Mouse (Mus musculus): ENCODE data around the gene Gas2. TPM values are rescaled to one million over a fixed set of nuclear protein-coding genes. Genes with fewer than 3 reads are reported as not detected.

The Gas2 gene
- total RNA-seq, 1 experiment, result 4.1 TPM

DNA sequence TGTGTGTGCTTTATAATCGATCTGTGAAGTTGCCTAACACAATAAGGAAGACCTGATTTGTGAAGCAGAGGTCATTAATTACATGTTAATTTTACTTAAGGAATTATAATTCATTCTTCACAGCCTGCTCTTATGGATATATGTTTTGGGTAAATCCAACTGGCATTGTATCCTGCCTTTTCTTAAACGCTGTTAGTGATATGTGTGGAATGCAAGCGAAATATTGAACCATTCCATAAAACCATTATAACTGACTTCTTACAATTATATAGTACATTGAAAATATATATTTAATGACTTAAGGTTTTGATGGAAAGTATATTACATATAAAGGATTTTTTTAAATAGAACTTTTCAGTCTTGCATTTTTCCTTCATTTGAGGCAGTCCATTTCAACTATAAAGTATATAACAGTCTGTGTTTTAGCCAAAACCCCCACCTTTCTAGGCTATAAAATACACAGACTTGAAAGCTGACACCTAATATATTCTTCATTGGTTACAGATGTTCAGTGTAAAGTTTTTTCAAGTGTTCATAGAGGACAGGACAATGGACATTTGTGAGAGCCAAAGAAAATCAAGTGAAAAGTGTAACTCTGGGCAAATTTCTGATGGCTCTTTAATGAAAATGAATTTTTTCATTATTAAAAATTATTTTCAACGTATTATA is 32.5 kb downstream of the Gas2 start:
- Histone ChIP-seq H3K4me1 (ENCODE audit: control insufficient read depth in 2 of 2, insufficient read depth in 2 of 2, low read length in 2 of 2, poor library complexity in 1 of 2) (no peaks in the 10 kb centered on the region), H3K27ac (ENCODE audit: insufficient read depth, low read depth, low read length, poor library complexity, severe bottlenecking) (no peak overlapping the region), H3K9ac (ENCODE audit: insufficient read depth, low read depth, low read length, poor library complexity, severe bottlenecking) (no peak overlapping the region), H3K36me3 (ENCODE audit: control insufficient read depth, insufficient read depth, low read length, poor library complexity, severe bottlenecking) (no peaks in the 10 kb centered on the region), H3K9me3 (ENCODE audit: control insufficient read depth, insufficient read depth, low read depth, low read length) (no peaks in the 10 kb centered on the region), H3K4me3 (ENCODE audit: insufficient read depth in 1 of 2, low read depth in 1 of 2, low read length in 2 of 2, poor library complexity in 1 of 2, severe bottlenecking in 1 of 2) (no peak overlapping the region)
- no peak for DNase-seq (ENCODE audit: low read depth, low spot score)
- in situ Hi-C loops (cut with MboI; ENCODE audit: low sequenced_read_pairs in 2 of 2, unreplicated experiment in 2 of 2), result no loop called here
- TF ChIP-seq ZNF384 (IDR thresholded peaks at IDR 0.05; ENCODE audit: low read depth, low read length) (no peak), CHD2 (IDR thresholded peaks at IDR 0.05; ENCODE audit: low read depth, low read length) (no peak), ZC3H11A (IDR thresholded peaks at IDR 0.05; ENCODE audit: borderline replicate concordance, low read depth, low read length) (no peak), HCFC1 (IDR thresholded peaks at IDR 0.05; ENCODE audit: borderline replicate concordance, insufficient read depth, low read length) (no peak), MAFK (IDR thresholded peaks at IDR 0.05; ENCODE audit: insufficient read depth, low read depth, low read length) (no peak)

DNA sequence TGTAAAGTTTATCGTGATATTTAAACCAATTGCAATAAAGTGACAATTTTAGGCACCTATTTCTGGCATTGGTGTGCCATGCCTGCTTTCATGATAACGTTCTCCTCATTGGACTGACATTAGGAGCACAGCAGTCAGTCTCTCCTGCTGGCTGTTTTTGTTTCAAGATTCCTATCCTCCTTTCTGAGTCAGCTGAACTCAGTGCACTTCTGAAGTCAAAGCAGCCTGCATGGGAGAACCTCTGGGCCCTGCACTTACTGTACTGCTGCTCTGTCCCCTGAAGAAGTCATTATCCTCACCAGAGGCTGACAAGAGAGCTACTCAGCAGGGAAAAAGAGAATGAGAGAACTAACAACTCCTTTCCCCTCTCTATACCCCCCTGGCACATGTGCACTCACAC is 33.1 kb downstream of the Gas2 start:
- DNase-seq (ENCODE audit: low read depth, low spot score), result no peak
- TF ChIP-seq CHD2 (IDR thresholded peaks at IDR 0.05; ENCODE audit: low read depth, low read length), result no peak
- no peak for TF ChIP-seq ZNF384 (IDR thresholded peaks at IDR 0.05; ENCODE audit: low read depth, low read length)
- no peak overlapping the region for H3K9ac ChIP-seq (ENCODE audit: insufficient read depth, low read depth, low read length, poor library complexity, severe bottlenecking)
- H3K9me3 ChIP-seq (ENCODE audit: control insufficient read depth, insufficient read depth, low read depth, low read length), result no peaks in the 10 kb centered on the region
- H3K27ac ChIP-seq (ENCODE audit: insufficient read depth, low read depth, low read length, poor library complexity, severe bottlenecking), result no peak overlapping the region
- in situ Hi-C loops (cut with MboI; ENCODE audit: low sequenced_read_pairs in 2 of 2, unreplicated experiment in 2 of 2), result no loop called here
- H3K4me3 ChIP-seq (ENCODE audit: insufficient read depth in 1 of 2, low read depth in 1 of 2, low read length in 2 of 2, poor library complexity in 1 of 2, severe bottlenecking in 1 of 2), result no peak overlapping the region
- H3K36me3 ChIP-seq (ENCODE audit: control insufficient read depth, insufficient read depth, low read length, poor library complexity, severe bottlenecking), result no peaks in the 10 kb centered on the region
- H3K4me1 ChIP-seq (ENCODE audit: control insufficient read depth in 2 of 2, insufficient read depth in 2 of 2, low read length in 2 of 2, poor library complexity in 1 of 2), result no peaks in the 10 kb centered on the region

DNA sequence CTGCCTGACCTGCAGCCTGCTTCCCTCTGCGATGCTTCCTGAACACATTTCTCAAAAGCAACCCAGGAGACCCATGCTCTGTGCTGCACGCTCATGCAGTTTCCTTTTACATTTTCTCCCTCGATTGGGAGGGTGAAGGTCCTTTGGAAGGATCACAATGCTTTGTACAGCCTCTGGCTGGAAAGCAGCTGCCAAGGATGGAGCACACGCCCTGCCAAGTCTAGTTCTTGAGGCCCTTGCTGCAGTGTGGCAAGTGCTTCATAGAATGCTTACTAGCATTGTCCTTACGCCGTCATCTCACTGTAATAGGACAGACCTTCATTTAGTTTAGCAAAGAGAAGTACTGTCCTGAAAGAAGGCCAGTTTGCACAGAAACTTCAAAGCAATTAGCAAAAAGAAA is 37.3 kb downstream of the Gas2 start:
- H3K4me3 ChIP-seq (ENCODE audit: insufficient read depth in 1 of 2, low read depth in 1 of 2, low read length in 2 of 2, poor library complexity in 1 of 2, severe bottlenecking in 1 of 2), result no peak overlapping the region
- H3K27ac ChIP-seq (ENCODE audit: insufficient read depth, low read depth, low read length, poor library complexity, severe bottlenecking), result no peak overlapping the region
- no peaks in the 10 kb centered on the region for H3K9me3 ChIP-seq (ENCODE audit: control insufficient read depth, insufficient read depth, low read depth, low read length)
- TF ChIP-seq CHD2 (IDR thresholded peaks at IDR 0.05; ENCODE audit: low read depth, low read length) (no peak), HCFC1 (IDR thresholded peaks at IDR 0.05; ENCODE audit: borderline replicate concordance, insufficient read depth, low read length) (no peak), MAFK (IDR thresholded peaks at IDR 0.05; ENCODE audit: insufficient read depth, low read depth, low read length) (no peak), ZNF384 (IDR thresholded peaks at IDR 0.05; ENCODE audit: low read depth, low read length) (no peak), ZC3H11A (IDR thresholded peaks at IDR 0.05; ENCODE audit: borderline replicate concordance, low read depth, low read length) (no peak)
- H3K36me3 ChIP-seq (ENCODE audit: control insufficient read depth, insufficient read depth, low read length, poor library complexity, severe bottlenecking), result no peaks in the 10 kb centered on the region
- H3K9ac ChIP-seq (ENCODE audit: insufficient read depth, low read depth, low read length, poor library complexity, severe bottlenecking), result no peak overlapping the region
- in situ Hi-C loops (cut with MboI; ENCODE audit: low sequenced_read_pairs in 2 of 2, unreplicated experiment in 2 of 2), result no loop called here
- H3K4me1 ChIP-seq (ENCODE audit: control insufficient read depth in 2 of 2, insufficient read depth in 2 of 2, low read length in 2 of 2, poor library complexity in 1 of 2), result no peaks in the 10 kb centered on the region
- no peak for DNase-seq (ENCODE audit: low read depth, low spot score)

DNA sequence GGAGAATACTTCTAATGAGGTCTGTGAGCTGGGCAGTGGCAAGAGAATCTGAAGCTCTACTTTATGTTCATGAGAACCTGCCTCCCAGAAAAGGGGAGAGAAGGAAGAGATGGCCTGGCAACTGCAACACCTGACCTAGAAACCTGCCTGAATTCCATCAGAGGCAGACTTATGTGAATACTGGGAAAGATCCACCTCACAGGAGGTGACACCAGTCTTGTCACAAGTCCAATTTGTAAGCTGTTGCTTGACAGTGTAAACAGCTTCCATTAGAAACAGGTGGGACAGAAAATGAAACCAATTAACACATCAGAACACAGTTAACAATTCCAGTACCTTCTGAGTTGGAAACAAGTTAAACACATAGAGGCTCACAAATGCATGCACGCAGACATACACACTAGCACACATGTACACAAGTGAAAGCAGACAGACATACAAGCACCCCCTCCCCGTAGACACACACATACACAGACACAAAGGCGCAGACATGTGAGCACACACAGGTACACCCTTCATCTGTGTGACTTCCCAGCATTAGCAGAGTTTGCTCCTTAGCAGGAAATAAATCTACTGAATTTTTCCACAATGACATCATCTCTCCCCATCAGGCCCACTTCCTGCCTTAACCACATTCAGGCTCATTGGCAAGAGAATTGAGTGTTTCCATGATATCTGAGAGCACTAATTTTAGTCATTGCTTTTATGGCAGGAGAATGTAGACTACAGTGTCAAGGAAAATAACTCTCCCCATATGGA is 51.7 kb downstream of the Gas2 start:
- DNase-seq (ENCODE audit: low read depth, low spot score), result no peak
- Histone ChIP-seq H3K9me3 (ENCODE audit: control insufficient read depth, insufficient read depth, low read depth, low read length) (no peaks in the 10 kb centered on the region), H3K27ac (ENCODE audit: insufficient read depth, low read depth, low read length, poor library complexity, severe bottlenecking) (no peak overlapping the region), H3K4me3 (ENCODE audit: insufficient read depth in 1 of 2, low read depth in 1 of 2, low read length in 2 of 2, poor library complexity in 1 of 2, severe bottlenecking in 1 of 2) (no peak overlapping the region), H3K9ac (ENCODE audit: insufficient read depth, low read depth, low read length, poor library complexity, severe bottlenecking) (no peak overlapping the region), H3K36me3 (ENCODE audit: control insufficient read depth, insufficient read depth, low read length, poor library complexity, severe bottlenecking) (no peaks in the 10 kb centered on the region), H3K4me1 (ENCODE audit: control insufficient read depth in 2 of 2, insufficient read depth in 2 of 2, low read length in 2 of 2, poor library complexity in 1 of 2) (no peaks in the 10 kb centered on the region)
- in situ Hi-C loops (cut with MboI; ENCODE audit: low sequenced_read_pairs in 2 of 2, unreplicated experiment in 2 of 2), result no loop called here
- TF ChIP-seq ZC3H11A (IDR thresholded peaks at IDR 0.05; ENCODE audit: borderline replicate concordance, low read depth, low read length), result no peak
- no peak for TF ChIP-seq HCFC1 (IDR thresholded peaks at IDR 0.05; ENCODE audit: borderline replicate concordance, insufficient read depth, low read length)
- TF ChIP-seq CHD2 (IDR thresholded peaks at IDR 0.05; ENCODE audit: low read depth, low read length), result no peak
- no peak for TF ChIP-seq MAFK (IDR thresholded peaks at IDR 0.05; ENCODE audit: insufficient read depth, low read depth, low read length)
- no peak for TF ChIP-seq ZNF384 (IDR thresholded peaks at IDR 0.05; ENCODE audit: low read depth, low read length)

Data from ES-E14 (cell line).